Mouse (Mus musculus) lung, embryonic 16.5 days (tissue): ENCODE measurements around the gene Plet1. TPM values are rescaled to one million over a fixed set of nuclear protein-coding genes. Genes with fewer than 3 reads are reported as not detected.

Experiments
- ATAC-seq: fragments of 200-750 bp; cut with Nextera tagmentation; 2 replicates; pipeline ENCODE4 v1.8.0; 2017; ENCODE audit warnings: low read depth, mild to moderate bottlenecking, moderate library complexity
- H3K27ac ChIP-seq: fragments of 300-500 bp; sonication (generic); 2 replicates; pipeline ENCODE4 v1.5.1; 2014; ENCODE audit warnings: mild to moderate bottlenecking, control low read depth, low read length
- H3K27me3 ChIP-seq: fragments of 300-500 bp; sonication (generic); 2 replicates; pipeline ENCODE4 v1.6.1; 2014; ENCODE audit warnings: low read depth, low read length, mixed read lengths; ENCODE audit not compliant: control insufficient read depth, insufficient read depth
- H3K36me3 ChIP-seq: fragments of 300-500 bp; sonication (generic); 2 replicates; pipeline ENCODE4 v1.6.1; 2014; ENCODE audit warnings: low read length; ENCODE audit not compliant: control insufficient read depth, insufficient read depth
- H3K4me1 ChIP-seq: fragments of 300-500 bp; sonication (generic); replicated peaks from 2 replicates; pipeline ENCODE4 v1.6.1; 2014; ENCODE audit warnings: low read length, mixed read lengths; ENCODE audit not compliant: control insufficient read depth, insufficient read depth
- H3K4me2 ChIP-seq: fragments of 300-500 bp; sonication (generic); 2 replicates; pipeline ENCODE4 v1.6.1; 2014; ENCODE audit warnings: low read depth, low read length, control low read depth
- H3K4me3 ChIP-seq: fragments of 300-500 bp; sonication (generic); 2 replicates; pipeline ENCODE4 v1.5.1; 2014; ENCODE audit warnings: mild to moderate bottlenecking, low read length, control low read depth
- H3K9ac ChIP-seq: fragments of 300-500 bp; sonication (generic); 2 replicates; pipeline ENCODE4 v1.6.1; 2014; ENCODE audit warnings: low read length, control low read depth
- H3K9me3 ChIP-seq: fragments of 300-500 bp; sonication (generic); 2 replicates; pipeline ENCODE4 v1.6.1; 2016; ENCODE audit warnings: low read length; ENCODE audit not compliant: control insufficient read depth
- WGBS: fragments of 180-500 bp; shearing (Covaris S2); extraction: QIAGEN DNeasy Blood & Tissue Kit; methylation state at CpG from one replicate; pipeline ENCODE4 v1.1.7; 2014; 5-methylcytosine and 5-hydroxymethylcytosine counted together
- polyA plus RNA-seq: library from polyadenylated mRNA; unstranded; fragments of >200 nt; fragmentation: Nextera tagmentation; extraction: Ambion mirVana; gene quantifications from 2 replicates; pipeline ENCODE4 v1.2.1, GENCODE M21; 2015

Plet1 gene
- polyA plus RNA-seq, 1 experiment from 2014 or later: 4.1 TPM

DNA sequence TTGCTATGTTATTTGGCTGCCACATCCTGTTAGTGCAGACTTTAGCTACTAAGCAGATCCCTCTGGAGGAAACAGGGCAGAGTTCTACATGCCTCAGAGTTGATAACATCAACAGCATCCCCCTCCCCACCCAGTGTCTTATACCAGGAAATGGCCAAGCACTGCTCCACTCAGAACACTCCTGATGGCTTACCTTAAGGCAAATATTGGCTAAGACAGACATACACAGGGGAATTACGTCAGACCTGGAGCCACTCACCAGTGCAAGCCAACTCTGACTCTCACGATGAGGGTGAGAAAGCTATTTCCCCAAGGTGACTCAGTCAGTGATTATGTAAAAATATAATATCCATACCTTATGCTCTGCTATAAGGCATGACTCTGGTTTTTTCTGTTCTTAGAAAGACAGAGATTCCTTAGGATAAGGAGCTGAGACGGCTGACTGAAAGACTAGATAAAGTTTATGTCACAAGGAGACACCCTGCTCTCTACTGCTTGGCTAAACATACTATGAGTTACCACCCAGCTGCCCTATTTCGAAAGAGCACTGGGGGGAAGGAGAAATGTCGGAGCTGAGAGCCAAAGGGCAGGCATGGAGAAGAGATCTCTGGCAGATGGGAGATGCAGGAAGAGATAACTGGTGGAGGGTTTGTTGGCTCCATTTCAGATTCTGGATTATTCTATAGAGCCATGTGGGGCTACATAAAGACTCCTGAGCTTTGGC lies 23.8 kb upstream of the Plet1 start:
- Histone ChIP-seq H3K4me2 (no peak overlapping the region), H3K27me3 (no peaks in the 10 kb centered on the region), H3K4me3 (no peak overlapping the region), H3K4me1 (0 out of 2 replicates have a peak, but pooled peaks cover 4% of the 10 kb centered on the region), H3K27ac (no peak overlapping the region), H3K9me3 (no peaks in the 10 kb centered on the region), H3K9ac (no peak overlapping the region), H3K36me3 (no peaks in the 10 kb centered on the region)
- no peak for ATAC-seq
- 42% methylated on average over 5 of the region's 5 CpGs for WGBS

GRCm38 (mm10) chr9:50471181-50471901 lies 23.0 kb upstream of the Plet1 start:
- Histone ChIP-seq H3K27ac (no peak overlapping the region), H3K4me2 (no peak overlapping the region)

GRCm38 (mm10) chr9:50475318-50475717 lies 19.0 kb upstream of the Plet1 start:
- no peak overlapping the region for H3K27ac ChIP-seq
- 73% methylated on average over 7 of the region's 7 CpGs for WGBS

More at GRCm38 (mm10) chr9:50471181-50471901, 23.0 kb upstream of the Plet1 start:
- Histone ChIP-seq H3K4me3 (no peak overlapping the region), H3K9ac (no peak overlapping the region), H3K9me3 (no peaks in the 10 kb centered on the region), H3K36me3 (no peaks in the 10 kb centered on the region), H3K27me3 (no peaks in the 10 kb centered on the region), H3K4me1 (0 out of 2 replicates have a peak, but pooled peaks cover 4% of the 10 kb centered on the region)
- ATAC-seq: no peak
- 30% methylated on average over 13 of the region's 13 CpGs for WGBS

DNA sequence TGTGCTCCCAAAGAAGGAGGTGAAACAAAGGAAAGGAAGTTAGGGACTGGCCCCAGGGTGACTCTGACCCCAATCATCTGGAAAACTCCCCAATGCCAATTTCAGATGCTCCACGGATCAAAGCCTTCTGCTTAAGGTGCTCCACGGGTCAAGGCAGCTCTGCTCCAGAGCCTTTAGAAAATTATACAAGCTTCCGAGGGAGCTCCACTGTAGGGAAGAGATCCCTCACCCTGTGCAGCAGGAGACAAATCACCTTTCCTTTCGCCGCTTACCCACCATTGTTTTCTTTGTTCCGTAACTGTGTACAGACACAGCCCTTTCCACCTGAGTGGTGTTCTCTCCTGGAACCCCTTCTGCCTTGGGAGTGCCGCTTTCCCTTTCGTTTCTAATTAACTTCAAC lies 18.6 kb upstream of the Plet1 start:
- Histone ChIP-seq H3K27me3 (no peaks in the 10 kb centered on the region; the same call in 1 of the 2 replicates), H3K9ac (no peak overlapping the region), H3K36me3 (no peaks in the 10 kb centered on the region), H3K27ac (no peak overlapping the region), H3K4me3 (no peak overlapping the region), H3K4me1 (peaks cover 7% of the 10 kb centered on the region; the same call in 1 of the 2 replicates), H3K4me2 (no peak overlapping the region), H3K9me3 (no peaks in the 10 kb centered on the region)
- no peak for ATAC-seq
- 66% methylated on average over 8 of the region's 8 CpGs for WGBS

More at GRCm38 (mm10) chr9:50475318-50475717, 19.0 kb upstream of the Plet1 start:
- Histone ChIP-seq H3K9me3 (no peaks in the 10 kb centered on the region), H3K9ac (no peak overlapping the region), H3K4me1 (peaks cover 8% of the 10 kb centered on the region; the same call in 1 of the 2 replicates), H3K4me2 (no peak overlapping the region), H3K27me3 (no peaks in the 10 kb centered on the region), H3K36me3 (no peaks in the 10 kb centered on the region), H3K4me3 (no peak overlapping the region)
- no peak for ATAC-seq

- Histone ChIP-seq H3K9ac (no peak overlapping the region), H3K4me1 (peaks cover 4% of the 10 kb centered on the region; the same call in 1 of the 2 replicates), H3K27ac (no peak overlapping the region), H3K4me3 (no peak overlapping the region), H3K4me2 (no peak overlapping the region), H3K27me3 (no peaks in the 10 kb centered on the region; the same call in 1 of the 2 replicates), H3K36me3 (no peaks in the 10 kb centered on the region), H3K9me3 (no peaks in the 10 kb centered on the region)
- 53% methylated on average over 7 of the region's 7 CpGs for WGBS
- no peak for ATAC-seq
Measured at GRCm38 (mm10) chr9:50476651-50477050, 17.7 kb upstream of the Plet1 start.

GRCm38 (mm10) chr9:50477270-50477669 lies 17.1 kb upstream of the Plet1 start:
- Histone ChIP-seq H3K27ac (no peak overlapping the region), H3K4me3 (no peak overlapping the region), H3K4me1 (peaks cover 4% of the 10 kb centered on the region; the same call in 1 of the 2 replicates), H3K36me3 (no peaks in the 10 kb centered on the region), H3K27me3 (no peaks in the 10 kb centered on the region; the same call in 1 of the 2 replicates), H3K9ac (no peak overlapping the region), H3K9me3 (no peaks in the 10 kb centered on the region), H3K4me2 (no peak overlapping the region)
- 79% methylated on average over 9 of the region's 9 CpGs for WGBS
- ATAC-seq: no peak

DNA sequence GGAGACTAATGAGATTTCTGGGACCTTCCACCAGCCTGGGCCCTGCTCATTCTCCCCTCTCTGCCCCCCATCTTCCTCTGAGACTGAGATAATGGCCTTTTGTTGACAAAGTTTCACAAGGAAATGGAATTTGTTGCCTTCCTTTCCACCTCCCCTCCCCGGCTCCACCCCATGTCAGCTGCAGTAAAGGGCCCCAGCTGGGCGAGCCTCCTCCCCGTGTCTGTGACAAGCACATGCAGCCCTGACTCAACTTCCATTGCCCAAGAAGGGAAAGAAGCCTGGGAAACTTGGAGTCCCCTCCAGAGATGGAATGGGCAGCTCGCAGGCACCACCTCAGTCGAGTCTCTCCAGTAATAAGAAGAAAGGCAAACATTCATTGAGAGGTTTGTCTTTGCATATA lies 15.5 kb upstream of the Plet1 start:
- peak; percentile 82 for ATAC-seq
- Histone ChIP-seq H3K9me3 (no peaks in the 10 kb centered on the region), H3K27me3 (no peaks in the 10 kb centered on the region; the same call in 1 of the 2 replicates), H3K9ac (no peak overlapping the region), H3K4me3 (no peak overlapping the region), H3K4me1 (peaks cover 4% of the 10 kb centered on the region; the same call in 1 of the 2 replicates), H3K36me3 (no peaks in the 10 kb centered on the region), H3K4me2 (no peak overlapping the region), H3K27ac (no peak overlapping the region)
- 2% methylated on average over 5 of the region's 5 CpGs for WGBS

GRCm38 (mm10) chr9:50479476-50479875 lies 14.8 kb upstream of the Plet1 start:
- 18% methylated on average over 8 of the region's 8 CpGs for WGBS
- H3K4me2 ChIP-seq: no peak overlapping the region
- no peak overlapping the region for H3K27ac ChIP-seq
- no peaks in the 10 kb centered on the region; the same call in 1 of the 2 replicates for H3K27me3 ChIP-seq
- H3K4me3 ChIP-seq: no peak overlapping the region
- H3K9ac ChIP-seq: no peak overlapping the region
- ATAC-seq: no peak
- H3K9me3 ChIP-seq: no peaks in the 10 kb centered on the region
- H3K4me1 ChIP-seq: peaks cover 4% of the 10 kb centered on the region; the same call in 1 of the 2 replicates
- H3K36me3 ChIP-seq: no peaks in the 10 kb centered on the region

DNA sequence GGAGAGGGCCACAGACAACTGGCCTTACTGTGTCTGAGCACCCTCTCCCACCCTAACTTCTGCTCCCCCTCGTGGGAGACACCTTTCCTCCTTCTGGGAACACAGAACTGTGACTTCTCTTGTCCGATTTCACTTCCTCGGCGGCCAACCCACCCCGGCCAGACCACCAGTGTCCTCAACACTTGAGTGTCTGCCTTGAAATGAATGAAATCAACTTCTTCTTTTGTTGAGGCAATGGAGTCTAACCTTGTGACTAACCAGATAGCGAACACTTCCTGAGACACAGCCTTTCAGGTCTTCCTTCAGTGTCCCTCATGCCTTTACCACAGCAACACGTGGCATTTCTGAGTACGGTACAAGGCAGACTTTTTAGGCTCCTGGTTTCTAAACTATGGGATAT lies 11.6 kb upstream of the Plet1 start:
- no peak overlapping the region for H3K4me2 ChIP-seq
- H3K36me3 ChIP-seq: no peaks in the 10 kb centered on the region
- H3K9ac ChIP-seq: no peak overlapping the region
- H3K9me3 ChIP-seq: no peaks in the 10 kb centered on the region
- no peak for ATAC-seq
- H3K27ac ChIP-seq: no peak overlapping the region
- H3K4me3 ChIP-seq: no peak overlapping the region
- peaks cover 11% of the 10 kb centered on the region; the same call in 1 of the 2 replicates for H3K4me1 ChIP-seq
- 75% methylated on average over 8 of the region's 8 CpGs for WGBS
- H3K27me3 ChIP-seq: no peaks in the 10 kb centered on the region; the same call in 1 of the 2 replicates
